Mouse (Mus musculus): ENCODE measurements around the gene Ppm1h.

- no peak for TF ChIP-seq POLR2A (IDR thresholded peaks at IDR 0.05; ENCODE audit: control insufficient read depth in 1 of 2, insufficient read depth in 1 of 2, low read depth in 1 of 2, low read length in 2 of 2, poor library complexity in 1 of 2)
- TF ChIP-seq CTCF (IDR thresholded peaks at IDR 0.05 in 2 of 3, conservative IDR thresholded peaks at IDR 0.05 in 1 of 3; ENCODE audit: control insufficient read depth in 1 of 3, insufficient read depth in 1 of 3, low read depth in 2 of 3, low read length in 3 of 3, poor library complexity in 1 of 3, severe bottlenecking in 1 of 3): no peak
- no peak for TF ChIP-seq MXI1 (IDR thresholded peaks at IDR 0.05; ENCODE audit: low read depth, low read length)
- TF ChIP-seq ETS1 (IDR thresholded peaks at IDR 0.05; ENCODE audit: low read depth, low read length): no peak
- TF ChIP-seq ZMIZ1 (IDR thresholded peaks at IDR 0.05; ENCODE audit: low read depth, low read length): no peak
Measured at GRCm38 (mm10) chr10:122872720-122873119, 194.2 kb downstream of the Ppm1h start.
